Comparison of ENCODE assay signal across 20 mouse cellular contexts in the genomic region with DNA sequence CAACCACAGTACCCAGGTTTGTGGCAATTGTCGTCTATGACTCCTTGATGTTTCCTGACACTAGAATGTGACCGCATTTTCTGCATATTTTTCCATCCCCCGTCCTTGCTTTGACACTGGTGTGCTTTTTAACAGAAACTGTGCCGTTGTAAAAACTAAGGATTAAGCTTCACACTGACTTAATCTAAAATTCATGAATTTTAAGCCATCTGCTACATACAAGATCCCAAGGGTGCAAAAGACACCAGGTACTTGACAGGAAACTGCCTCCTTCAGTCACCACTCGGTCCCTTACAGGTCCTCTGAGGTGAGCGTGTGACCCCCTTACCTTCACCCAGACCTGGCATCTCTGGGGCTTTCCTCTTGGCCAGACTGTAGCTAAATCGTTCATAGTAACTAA.
DNase-seq lines count a peak whose midpoint lies in the region; ATAC-seq and TF ChIP-seq lines count a peak whose summit lies in the region.
"Had no signal": no experiment of that assay in that cellular context is flagged by ENCODE, and none has a peak within 500 bp of the region (broad histone marks: within the 10 kb centered on the region; RNA-seq: fewer than 3 reads in every experiment).

No protein-coding gene starts in this region.

- H3K27me3 ChIP-seq in forebrain, postnatal 0 days (ENCODE audit: insufficient read depth, low read length) = no peaks in the 10 kb centered on the region
- no peaks in the 10 kb centered on the region for H3K27me3 ChIP-seq in forebrain, embryonic 13.5 days
- H3K27me3 ChIP-seq in heart, embryonic 10.5 days (ENCODE audit: insufficient read depth, poor library complexity, severe bottlenecking) = no peaks in the 10 kb centered on the region
- H3K27me3 ChIP-seq in hindbrain, embryonic 13.5 days = no peaks in the 10 kb centered on the region
- H3K27me3 ChIP-seq: embryonic facial prominence, embryonic 12.5 days; forebrain, embryonic 15.5 days; Patski had no signal

- intact Hi-C loops in heart, postnatal 36 days (cut with DNase I) = no loop called here

- WGBS in forebrain, postnatal 0 days = 63% methylated on average over 7 of the region's 7 CpGs
- WGBS in forebrain, embryonic 13.5 days = 81% methylated on average over 7 of the region's 7 CpGs
- WGBS in heart, embryonic 10.5 days = 74% methylated on average over 7 of the region's 7 CpGs
- WGBS in hindbrain, embryonic 13.5 days = 86% methylated on average over 7 of the region's 7 CpGs

- no peak overlapping the region for H3K4me3 ChIP-seq in forebrain, postnatal 0 days (ENCODE audit: low read depth, low read length)
- H3K4me3 ChIP-seq in forebrain, embryonic 13.5 days = no peak overlapping the region
- no peak overlapping the region for H3K4me3 ChIP-seq in heart, embryonic 10.5 days
- no peak overlapping the region for H3K4me3 ChIP-seq in hindbrain, embryonic 13.5 days
- H3K4me3 ChIP-seq: embryonic facial prominence, embryonic 10.5 days; embryonic facial prominence, embryonic 12.5 days; forebrain, embryonic 15.5 days had no signal

- no peak overlapping the region for H3K9ac ChIP-seq in forebrain, postnatal 0 days
- H3K9ac ChIP-seq in forebrain, embryonic 13.5 days = no peak overlapping the region
- no peak overlapping the region for H3K9ac ChIP-seq in hindbrain, embryonic 13.5 days
- H3K9ac ChIP-seq: embryonic facial prominence, embryonic 12.5 days; forebrain, embryonic 15.5 days had no signal

- 0 out of 2 replicates have a peak, but pooled peaks cover 13% of the 10 kb centered on the region for H3K36me3 ChIP-seq in forebrain, postnatal 0 days (ENCODE audit: insufficient read depth)
- H3K36me3 ChIP-seq in forebrain, embryonic 13.5 days (ENCODE audit: poor library complexity, severe bottlenecking) = peaks cover 14% of the 10 kb centered on the region
- peaks cover 8% of the 10 kb centered on the region; the same call in 1 of the 2 replicates for H3K36me3 ChIP-seq in heart, embryonic 10.5 days
- H3K36me3 ChIP-seq in hindbrain, embryonic 13.5 days = peaks cover 55% of the 10 kb centered on the region
- H3K36me3 ChIP-seq: embryonic facial prominence, embryonic 10.5 days; forebrain, embryonic 15.5 days; G1E had no signal

- no peaks in the 10 kb centered on the region for H3K9me3 ChIP-seq in forebrain, postnatal 0 days (ENCODE audit: low read length)
- no peaks in the 10 kb centered on the region for H3K9me3 ChIP-seq in forebrain, embryonic 13.5 days (replicated peaks)
- no peaks in the 10 kb centered on the region for H3K9me3 ChIP-seq in heart, embryonic 10.5 days
- H3K9me3 ChIP-seq in hindbrain, embryonic 13.5 days = no peaks in the 10 kb centered on the region
- H3K9me3 ChIP-seq: embryonic facial prominence, embryonic 10.5 days; embryonic facial prominence, embryonic 12.5 days; forebrain, embryonic 15.5 days; G1E had no signal

- DNase-seq in forebrain, postnatal 0 days = no peak
- DNase-seq in heart, embryonic 10.5 days (ENCODE audit: low spot score) = no peak
- no peak for DNase-seq in heart, postnatal 36 days
- peak; percentile 19 for DNase-seq in brain, embryonic 14.5 days (ENCODE audit: low read depth)
- DNase-seq: adrenal gland, adult 2 months; adrenal gland, postnatal 10 days; adrenal gland, postnatal 25 days; cerebellum, adult 11-12 months; cerebellum, adult 2 months; cerebellum, adult 9-10 months; cerebellum, postnatal 10 days; cerebellum, postnatal 25 days had no signal

- TF ChIP-seq CTCF in forebrain, postnatal 0 days (IDR thresholded peaks at IDR 0.05; ENCODE audit: low read depth) = no peak
- TF ChIP-seq CTCF in brain, embryonic 14.5 days (IDR thresholded peaks at IDR 0.05; ENCODE audit: borderline replicate concordance, extremely low read depth, insufficient read depth, insufficient read length) = no peak

- H3K4me1 ChIP-seq in forebrain, postnatal 0 days (ENCODE audit: insufficient read depth) = no peaks in the 10 kb centered on the region
- no peaks in the 10 kb centered on the region for H3K4me1 ChIP-seq in forebrain, embryonic 13.5 days
- peaks cover 11% of the 10 kb centered on the region; the same call in 1 of the 2 replicates for H3K4me1 ChIP-seq in heart, embryonic 10.5 days
- no peaks in the 10 kb centered on the region for H3K4me1 ChIP-seq in hindbrain, embryonic 13.5 days (replicated peaks)
- H3K4me1 ChIP-seq: embryonic facial prominence, embryonic 10.5 days; forebrain, embryonic 15.5 days had no signal

- no peak for TF ChIP-seq POLR2A in brain, embryonic 14.5 days (IDR thresholded peaks at IDR 0.05; ENCODE audit: borderline replicate concordance, extremely low read depth, insufficient read depth, insufficient read length, poor library complexity, severe bottlenecking)

- H3K4me2 ChIP-seq in forebrain, postnatal 0 days (ENCODE audit: low read depth) = no peak overlapping the region
- no peak overlapping the region for H3K4me2 ChIP-seq in forebrain, embryonic 13.5 days
- no peak overlapping the region for H3K4me2 ChIP-seq in hindbrain, embryonic 13.5 days
- H3K4me2 ChIP-seq: embryonic facial prominence, embryonic 12.5 days; forebrain, embryonic 15.5 days had no signal

- 0 out of 2 replicates have a peak, but pooled peaks have one; percentile 16 for ATAC-seq in forebrain, postnatal 0 days
- no peak for ATAC-seq in forebrain, embryonic 13.5 days
- no peak for ATAC-seq in hindbrain, embryonic 13.5 days (ENCODE audit: low FRiP score)
- ATAC-seq: activated CD4-positive, CD25-positive, alpha-beta regulatory T cell, adult 4 months; forebrain, embryonic 15.5 days; Patski had no signal

- no peak overlapping the region for H3K27ac ChIP-seq in forebrain, postnatal 0 days (ENCODE audit: low read depth, low read length)
- no peak overlapping the region for H3K27ac ChIP-seq in forebrain, embryonic 13.5 days
- H3K27ac ChIP-seq in heart, embryonic 10.5 days = peak overlapping the region; percentile 56; the same call in 1 of the 2 replicates
- no peak overlapping the region for H3K27ac ChIP-seq in hindbrain, embryonic 13.5 days
- H3K27ac ChIP-seq: embryonic facial prominence, embryonic 10.5 days; embryonic facial prominence, embryonic 12.5 days; forebrain, embryonic 15.5 days had no signal
